Mouse (Mus musculus) liver, embryonic 15.5 days (tissue): ENCODE data around the gene Uckl1. TPM values are rescaled to one million over a fixed set of nuclear protein-coding genes. Genes with fewer than 3 reads are reported as not detected.

Source experiments
- ATAC-seq: fragments of 200-750 bp; cut with Nextera tagmentation; 2 replicates; pipeline ENCODE4 v1.8.0; 2017; ENCODE audit warnings: moderate number of reproducible peaks, mild to moderate bottlenecking, moderate library complexity; ENCODE audit not compliant: insufficient read depth
- H3K27ac ChIP-seq: fragments of 300-500 bp; sonication (generic); replicated peaks from 2 replicates; pipeline ENCODE4 v1.5.1; 2015; ENCODE audit warnings: mild to moderate bottlenecking, inconsistent platforms
- H3K27me3 ChIP-seq: fragments of 300-500 bp; sonication (generic); 2 replicates; pipeline ENCODE4 v1.6.1; 2015; ENCODE audit warnings: mild to moderate bottlenecking, inconsistent platforms
- H3K36me3 ChIP-seq: fragments of 300-500 bp; sonication (generic); replicated peaks from 2 replicates; pipeline ENCODE4 v1.6.1; 2015; ENCODE audit warnings: moderate library complexity, mild to moderate bottlenecking, inconsistent platforms
- H3K4me1 ChIP-seq: fragments of 300-500 bp; sonication (generic); replicated peaks from 2 replicates; pipeline ENCODE4 v1.6.1; 2015; ENCODE audit warnings: inconsistent platforms
- H3K4me2 ChIP-seq: fragments of 300-500 bp; sonication (generic); 2 replicates; pipeline ENCODE4 v1.6.1; 2015; ENCODE audit warnings: moderate library complexity, mild to moderate bottlenecking, inconsistent platforms
- H3K4me3 ChIP-seq: fragments of 300-500 bp; sonication (generic); replicated peaks from 2 replicates; pipeline ENCODE4 v1.5.1; 2015; ENCODE audit warnings: mild to moderate bottlenecking, inconsistent platforms
- H3K9ac ChIP-seq: fragments of 300-500 bp; sonication (generic); 2 replicates; pipeline ENCODE4 v1.6.1; 2015; ENCODE audit warnings: moderate library complexity, mild to moderate bottlenecking, inconsistent platforms
- H3K9me3 ChIP-seq: fragments of 300-500 bp; sonication (generic); replicated peaks from 2 replicates; pipeline ENCODE4 v1.6.1; 2016; ENCODE audit warnings: inconsistent platforms
- WGBS: fragments of 180-500 bp; shearing (Covaris S2); methylation state at CpG from one replicate; pipeline ENCODE4 v1.1.7; 2015; ENCODE audit warnings: mixed read lengths; ENCODE audit not compliant: insufficient replicate concordance; 5-methylcytosine and 5-hydroxymethylcytosine counted together
- polyA plus RNA-seq: library from polyadenylated mRNA; unstranded; fragments of >200 nt; fragmentation: Nextera tagmentation; extraction: Ambion mirVana; gene quantifications from 2 replicates; pipeline ENCODE4 v1.2.1, GENCODE M21; 2015

Gene Uckl1
- polyA plus RNA-seq, 1 experiment from 2014 or later = 20.4 TPM

- Histone ChIP-seq H3K27ac (no peak overlapping the region), H3K4me2 (no peak overlapping the region), H3K36me3 (peaks cover 17% of the 10 kb centered on the region), H3K4me1 (peaks cover 64% of the 10 kb centered on the region), H3K27me3 (no peaks in the 10 kb centered on the region), H3K9me3 (no peaks in the 10 kb centered on the region), H3K4me3 (no peak overlapping the region), H3K9ac (no peak overlapping the region)
- 62% methylated on average over 6 of the region's 6 CpGs for WGBS
- ATAC-seq = 0 out of 2 replicates have a peak, but pooled peaks have one; percentile 29
Measured at GRCm38 (mm10) chr2:181570921-181571595, 13.6 kb downstream of the Uckl1 start.

GRCm38 (mm10) chr2:181570375-181570774, 14.3 kb downstream of the Uckl1 start:
- 86% methylated on average over 8 of the region's 8 CpGs for WGBS
- no peak for ATAC-seq
- no peaks in the 10 kb centered on the region for H3K27me3 ChIP-seq
- no peak overlapping the region for H3K4me3 ChIP-seq
- H3K9me3 ChIP-seq = no peaks in the 10 kb centered on the region
- H3K36me3 ChIP-seq = peaks cover 17% of the 10 kb centered on the region
- no peak overlapping the region for H3K27ac ChIP-seq
- H3K9ac ChIP-seq = no peak overlapping the region
- no peak overlapping the region for H3K4me2 ChIP-seq
- H3K4me1 ChIP-seq = peaks cover 59% of the 10 kb centered on the region

GRCm38 (mm10) chr2:181569856-181570255, 14.8 kb downstream of the Uckl1 start:
- 86% methylated on average over 10 of the region's 10 CpGs for WGBS
- no peak overlapping the region for H3K9ac ChIP-seq
- H3K27me3 ChIP-seq = no peaks in the 10 kb centered on the region
- no peak overlapping the region for H3K4me2 ChIP-seq
- H3K36me3 ChIP-seq = peaks cover 17% of the 10 kb centered on the region
- no peak for ATAC-seq
- H3K27ac ChIP-seq = no peak overlapping the region
- no peaks in the 10 kb centered on the region for H3K9me3 ChIP-seq
- H3K4me3 ChIP-seq = no peak overlapping the region
- peaks cover 54% of the 10 kb centered on the region for H3K4me1 ChIP-seq

- Histone ChIP-seq H3K27ac (peak overlapping the region; percentile 85), H3K9ac (0 out of 2 replicates have a peak overlapping the region, but pooled peaks have one; percentile 15), H3K4me2 (peak overlapping the region; percentile 53), H3K4me1 (peaks cover 40% of the 10 kb centered on the region), H3K36me3 (peaks cover 16% of the 10 kb centered on the region), H3K9me3 (no peaks in the 10 kb centered on the region), H3K27me3 (no peaks in the 10 kb centered on the region), H3K4me3 (no peak overlapping the region)
- ATAC-seq = peak; percentile 77
- WGBS = 24% methylated on average over 7 of the region's 7 CpGs
Measured at GRCm38 (mm10) chr2:181568272-181569008, 16.3 kb downstream of the Uckl1 start.

- 79% methylated on average over 3 of the region's 3 CpGs for WGBS
- Histone ChIP-seq H3K4me3 (no peak overlapping the region), H3K27me3 (no peaks in the 10 kb centered on the region), H3K4me2 (no peak overlapping the region), H3K4me1 (peaks cover 40% of the 10 kb centered on the region), H3K9ac (no peak overlapping the region), H3K27ac (no peak overlapping the region), H3K36me3 (peaks cover 5% of the 10 kb centered on the region), H3K9me3 (no peaks in the 10 kb centered on the region)
- ATAC-seq = no peak
Measured at GRCm38 (mm10) chr2:181567338-181567737, 17.4 kb downstream of the Uckl1 start.

GRCm38 (mm10) chr2:181553772-181554171, 30.9 kb downstream of the Uckl1 start:
- no peaks in the 10 kb centered on the region for H3K27me3 ChIP-seq
- ATAC-seq = 0 out of 2 replicates have a peak, but pooled peaks have one; percentile 8
- peaks cover 12% of the 10 kb centered on the region for H3K4me1 ChIP-seq
- H3K9ac ChIP-seq = no peak overlapping the region
- peaks cover 52% of the 10 kb centered on the region for H3K36me3 ChIP-seq
- H3K4me2 ChIP-seq = no peak overlapping the region
- H3K9me3 ChIP-seq = no peaks in the 10 kb centered on the region
- no peak overlapping the region for H3K4me3 ChIP-seq
- peak overlapping the region; percentile 16; the same call in 1 of the 2 replicates for H3K27ac ChIP-seq

- H3K9me3 ChIP-seq = no peaks in the 10 kb centered on the region
- H3K27me3 ChIP-seq = no peaks in the 10 kb centered on the region
- H3K36me3 ChIP-seq = peaks cover 76% of the 10 kb centered on the region
- 55% methylated on average over 2 of the region's 2 CpGs for WGBS
- no peak overlapping the region for H3K4me2 ChIP-seq
- no peak overlapping the region for H3K27ac ChIP-seq
- peaks cover 35% of the 10 kb centered on the region for H3K4me1 ChIP-seq
- H3K4me3 ChIP-seq = no peak overlapping the region
- H3K9ac ChIP-seq = no peak overlapping the region
- ATAC-seq = no peak
Measured at GRCm38 (mm10) chr2:181550233-181550632, 34.5 kb downstream of the Uckl1 start.

- WGBS = 90% methylated on average over 5 of the region's 5 CpGs
- ATAC-seq = no peak
- Histone ChIP-seq H3K27ac (no peak overlapping the region), H3K4me1 (peaks cover 35% of the 10 kb centered on the region), H3K27me3 (no peaks in the 10 kb centered on the region), H3K9me3 (no peaks in the 10 kb centered on the region), H3K36me3 (peaks cover 68% of the 10 kb centered on the region), H3K4me3 (no peak overlapping the region), H3K4me2 (no peak overlapping the region), H3K9ac (no peak overlapping the region)
Measured at GRCm38 (mm10) chr2:181548682-181549081, 36.0 kb downstream of the Uckl1 start.

GRCm38 (mm10) chr2:181548227-181548626, 36.5 kb downstream of the Uckl1 start:
- H3K9me3 ChIP-seq = no peaks in the 10 kb centered on the region
- 41% methylated on average over 1 of the region's 1 CpGs for WGBS
- peaks cover 66% of the 10 kb centered on the region for H3K36me3 ChIP-seq
- H3K27ac ChIP-seq = no peak overlapping the region
- H3K27me3 ChIP-seq = no peaks in the 10 kb centered on the region
- H3K4me3 ChIP-seq = no peak overlapping the region
- ATAC-seq = no peak
- no peak overlapping the region for H3K4me2 ChIP-seq
- H3K4me1 ChIP-seq = peaks cover 35% of the 10 kb centered on the region
- no peak overlapping the region for H3K9ac ChIP-seq

- Histone ChIP-seq H3K9me3 (no peaks in the 10 kb centered on the region), H3K4me1 (peaks cover 35% of the 10 kb centered on the region), H3K9ac (no peak overlapping the region), H3K36me3 (peaks cover 52% of the 10 kb centered on the region), H3K4me3 (no peak overlapping the region), H3K27ac (peak overlapping the region; percentile 69), H3K27me3 (no peaks in the 10 kb centered on the region), H3K4me2 (peak overlapping the region; percentile 9)
- ATAC-seq = peak; percentile 66
- WGBS = 42% methylated on average over 7 of the region's 7 CpGs
Measured at GRCm38 (mm10) chr2:181546142-181546541, 38.5 kb downstream of the Uckl1 start.

GRCm38 (mm10) chr2:181541761-181542380, 42.8 kb downstream of the Uckl1 start:
- H3K4me3 ChIP-seq = no peak overlapping the region
- H3K9ac ChIP-seq = no peak overlapping the region
- peaks cover 14% of the 10 kb centered on the region for H3K36me3 ChIP-seq
- no peaks in the 10 kb centered on the region for H3K27me3 ChIP-seq
- no peaks in the 10 kb centered on the region for H3K9me3 ChIP-seq
- peaks cover 29% of the 10 kb centered on the region for H3K4me1 ChIP-seq
- 72% methylated on average over 6 of the region's 6 CpGs for whole genome bisulfite sequencing
- H3K27ac ChIP-seq = no peak overlapping the region
- ATAC-seq = no peak
- no peak overlapping the region for H3K4me2 ChIP-seq
